ENCODE assay signal across 15 mouse cellular contexts in the genomic region with DNA sequence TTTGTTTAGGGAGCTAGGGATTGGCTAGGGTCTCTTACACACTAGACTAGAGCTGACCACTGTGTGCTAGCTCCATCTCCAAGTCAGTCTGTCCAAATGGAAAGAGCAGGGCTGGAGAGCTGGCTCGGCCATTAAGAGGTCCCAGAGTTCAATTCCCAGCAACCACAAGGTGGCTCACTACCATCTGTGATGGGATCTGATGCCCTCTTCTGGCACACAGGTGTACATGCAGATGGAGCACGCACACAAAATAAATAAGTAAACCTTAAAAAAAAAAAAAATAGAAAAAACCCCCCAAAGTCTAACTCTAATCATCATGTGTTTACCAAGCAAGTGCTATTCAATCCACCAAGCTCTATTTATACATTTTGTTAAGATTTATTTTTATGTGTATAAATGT. TPM values are rescaled to one million over a fixed set of nuclear protein-coding genes. Genes with fewer than 3 reads are reported as not detected.
DNase-seq lines count a peak whose midpoint lies in the region; ATAC-seq and TF ChIP-seq lines count a peak whose summit lies in the region.
"Had no signal": no experiment of that assay in that cellular context is flagged by ENCODE, and none has a peak within 500 bp of the region (broad histone marks: within the 10 kb centered on the region; RNA-seq: fewer than 3 reads in every experiment).

No protein-coding gene starts in this region.

- H3K36me3 ChIP-seq in forebrain, postnatal 0 days (ENCODE audit: insufficient read depth), result peaks cover 5% of the 10 kb centered on the region; the same call in 1 of the 2 replicates
- peaks cover 13% of the 10 kb centered on the region; the same call in 1 of the 2 replicates for H3K36me3 ChIP-seq in forebrain, embryonic 13.5 days (ENCODE audit: poor library complexity, severe bottlenecking)
- peaks cover 10% of the 10 kb centered on the region; the same call in 1 of the 2 replicates for H3K36me3 ChIP-seq in ES-E14 (ENCODE audit: control insufficient read depth, insufficient read depth, low read length, poor library complexity, severe bottlenecking)
- H3K36me3 ChIP-seq in liver, embryonic 16.5 days (ENCODE audit: control insufficient read depth, insufficient read depth), result no peaks in the 10 kb centered on the region
- peaks cover 7% of the 10 kb centered on the region for H3K36me3 ChIP-seq in hindbrain, embryonic 16.5 days (ENCODE audit: control insufficient read depth, insufficient read depth, low read length)

- peak; percentile 33; the same call in 1 of the 2 replicates for TF ChIP-seq CTCF in forebrain, postnatal 0 days (IDR thresholded peaks at IDR 0.05; ENCODE audit: low read depth)
- 0 out of 2 replicates have a peak, but pooled peaks have one; percentile 13 for TF ChIP-seq CTCF in lung, adult 2 months (IDR thresholded peaks at IDR 0.05; ENCODE audit: insufficient read depth, low read length)

- in situ Hi-C loops in ES-E14 (cut with MboI; ENCODE audit: low sequenced_read_pairs in 2 of 2, unreplicated experiment in 2 of 2), result no loop called here

- H3K4me1 ChIP-seq in forebrain, postnatal 0 days (ENCODE audit: insufficient read depth), result no peaks in the 10 kb centered on the region
- no peaks in the 10 kb centered on the region for H3K4me1 ChIP-seq in forebrain, embryonic 13.5 days
- no peaks in the 10 kb centered on the region for H3K4me1 ChIP-seq in lung, adult 2 months (ENCODE audit: control insufficient read depth, insufficient read depth, low read length)
- H3K4me1 ChIP-seq in ES-E14 (ENCODE audit: control insufficient read depth in 2 of 2, insufficient read depth in 2 of 2, low read length in 2 of 2, poor library complexity in 1 of 2), result peaks cover 3 to 7% of the 10 kb centered on the region in 2 experiments
- peaks cover 4% of the 10 kb centered on the region for H3K4me1 ChIP-seq in liver, embryonic 16.5 days (ENCODE audit: control insufficient read depth, low read depth, low read length)
- no peaks in the 10 kb centered on the region for H3K4me1 ChIP-seq in hindbrain, embryonic 16.5 days (ENCODE audit: control insufficient read depth, insufficient read depth, low read depth, low read length)
- H3K4me1 ChIP-seq: limb, embryonic 13.5 days had no signal

- 84% methylated on average over 2 of the region's 2 CpGs for WGBS in forebrain, postnatal 0 days
- 93% methylated on average over 2 of the region's 2 CpGs for WGBS in forebrain, embryonic 13.5 days
- WGBS in lung, adult 2 months, result 92% methylated on average over 2 of the region's 2 CpGs
- 68% methylated on average over 2 of the region's 2 CpGs for WGBS in liver, embryonic 16.5 days (ENCODE audit: insufficient replicate concordance)
- 92% methylated on average over 2 of the region's 2 CpGs for WGBS in hindbrain, embryonic 16.5 days

- no peaks in the 10 kb centered on the region for H3K27me3 ChIP-seq in forebrain, postnatal 0 days (ENCODE audit: insufficient read depth, low read length)
- no peaks in the 10 kb centered on the region for H3K27me3 ChIP-seq in forebrain, embryonic 13.5 days
- no peaks in the 10 kb centered on the region for H3K27me3 ChIP-seq in liver, embryonic 16.5 days (ENCODE audit: control insufficient read depth, insufficient read depth, low read depth, low read length)
- H3K27me3 ChIP-seq in hindbrain, embryonic 16.5 days (replicated peaks; ENCODE audit: control insufficient read depth, insufficient read depth, low read length), result no peaks in the 10 kb centered on the region
- H3K27me3 ChIP-seq: kidney, embryonic 15.5 days; limb, embryonic 13.5 days had no signal

- H3K9ac ChIP-seq in forebrain, postnatal 0 days, result no peak overlapping the region
- no peak overlapping the region for H3K9ac ChIP-seq in forebrain, embryonic 13.5 days
- no peak overlapping the region for H3K9ac ChIP-seq in ES-E14 (ENCODE audit: insufficient read depth, low read depth, low read length, poor library complexity, severe bottlenecking)
- no peak overlapping the region for H3K9ac ChIP-seq in liver, embryonic 16.5 days (ENCODE audit: low read depth, low read length)
- H3K9ac ChIP-seq in hindbrain, embryonic 16.5 days (ENCODE audit: low read depth, low read length), result no peak overlapping the region
- H3K9ac ChIP-seq: kidney, embryonic 15.5 days; limb, embryonic 13.5 days had no signal

- no peak for ATAC-seq in forebrain, postnatal 0 days
- no peak for ATAC-seq in forebrain, embryonic 13.5 days
- 0 out of 2 replicates have a peak, but pooled peaks have one; percentile 30 for ATAC-seq in liver, embryonic 16.5 days (ENCODE audit: low read depth)
- no peak for ATAC-seq in hindbrain, embryonic 16.5 days

- TF ChIP-seq POLR2A in lung, adult 2 months (IDR thresholded peaks at IDR 0.05; ENCODE audit: borderline replicate concordance, extremely low read depth, low read depth, low read length), result no peak

- no peak overlapping the region for H3K27ac ChIP-seq in forebrain, postnatal 0 days (ENCODE audit: low read depth, low read length)
- no peak overlapping the region for H3K27ac ChIP-seq in forebrain, embryonic 13.5 days
- H3K27ac ChIP-seq in ES-E14 (ENCODE audit: insufficient read depth, low read depth, low read length, poor library complexity, severe bottlenecking), result no peak overlapping the region
- no peak overlapping the region for H3K27ac ChIP-seq in liver, embryonic 16.5 days (ENCODE audit: low read length)
- no peak overlapping the region for H3K27ac ChIP-seq in hindbrain, embryonic 16.5 days (ENCODE audit: low read depth, low read length)
- H3K27ac ChIP-seq: kidney, embryonic 15.5 days; limb, embryonic 13.5 days had no signal

- DNase-seq in forebrain, postnatal 0 days, result no peak
- DNase-seq in lung, adult 2 months, result no peak
- DNase-seq in lung, adult 18-20 months, result no peak
- no peak for DNase-seq in ES-E14 (ENCODE audit: low read depth, low spot score)
- no peak for DNase-seq in B cell, adult 2 months
- DNase-seq: cerebellum, postnatal 14 days; heart, adult 18-20 months; layer of hippocampus, postnatal 36 days had no signal

- no peak overlapping the region for H3K4me3 ChIP-seq in forebrain, postnatal 0 days (ENCODE audit: low read depth, low read length)
- H3K4me3 ChIP-seq in forebrain, embryonic 13.5 days, result no peak overlapping the region
- H3K4me3 ChIP-seq in lung, adult 2 months (replicated peaks; ENCODE audit: extremely low read depth, low read depth, low read length), result no peak overlapping the region
- no peak overlapping the region for H3K4me3 ChIP-seq in ES-E14 (ENCODE audit: insufficient read depth in 1 of 2, low read depth in 1 of 2, low read length in 2 of 2, poor library complexity in 1 of 2, severe bottlenecking in 1 of 2)
- no peak overlapping the region for H3K4me3 ChIP-seq in liver, embryonic 16.5 days (ENCODE audit: low read depth, low read length)
- H3K4me3 ChIP-seq in hindbrain, embryonic 16.5 days (ENCODE audit: low read length), result no peak overlapping the region
- H3K4me3 ChIP-seq: kidney, embryonic 15.5 days; limb, embryonic 13.5 days had no signal

- H3K9me3 ChIP-seq in forebrain, postnatal 0 days (ENCODE audit: low read length), result no peaks in the 10 kb centered on the region
- no peaks in the 10 kb centered on the region for H3K9me3 ChIP-seq in forebrain, embryonic 13.5 days (replicated peaks)
- H3K9me3 ChIP-seq in ES-E14 (ENCODE audit: control insufficient read depth, insufficient read depth, low read depth, low read length), result no peaks in the 10 kb centered on the region
- no peaks in the 10 kb centered on the region for H3K9me3 ChIP-seq in liver, embryonic 16.5 days (replicated peaks; ENCODE audit: control insufficient read depth, low read length)
- H3K9me3 ChIP-seq in hindbrain, embryonic 16.5 days (ENCODE audit: control insufficient read depth, low read length), result no peaks in the 10 kb centered on the region
- H3K9me3 ChIP-seq: kidney, embryonic 15.5 days had no signal

- no peak overlapping the region for H3K4me2 ChIP-seq in forebrain, postnatal 0 days (ENCODE audit: low read depth)
- no peak overlapping the region for H3K4me2 ChIP-seq in forebrain, embryonic 13.5 days
- no peak overlapping the region for H3K4me2 ChIP-seq in liver, embryonic 16.5 days (ENCODE audit: low read depth, low read length)
- H3K4me2 ChIP-seq in hindbrain, embryonic 16.5 days (ENCODE audit: low read length), result no peak overlapping the region
- H3K4me2 ChIP-seq: kidney, embryonic 15.5 days; limb, embryonic 13.5 days had no signal

RNA-seq across cellular contexts. Expression of gene Chst5, which starts 9.4 kb away (rescaled TPM):
- total RNA-seq in forebrain, postnatal 0 days (2014; rRNA removed), result 1.5 and 3.7 TPM in 2 replicates
- 1.8 and 2.6 TPM in 2 replicates for polyA plus RNA-seq in forebrain, postnatal 0 days (2015; fragmentation: Nextera tagmentation; extraction: Ambion mirVana)
- polyA plus RNA-seq in forebrain, embryonic 13.5 days (2015; fragmentation: Nextera tagmentation; extraction: Ambion mirVana), result 2.0 TPM in 2 replicates
- polyA plus RNA-seq in lung, adult 2 months (2012; rRNA removed), result 7.1 and 7.6 TPM in 2 replicates
- total RNA-seq in ES-E14 (2012; rRNA removed), result 4.0 and 4.4 TPM in 2 replicates
- 0.04 TPM in 1 of 2 replicates, not detected in the other for polyA plus RNA-seq in liver, embryonic 16.5 days (2015; fragmentation: Nextera tagmentation; extraction: Ambion mirVana)
- 4.4 and 4.9 TPM in 2 replicates for polyA plus RNA-seq in hindbrain, embryonic 16.5 days (2015; fragmentation: Nextera tagmentation; extraction: Ambion mirVana)
- total RNA-seq: heart, adult 18-20 months; hematopoietic stem cell, adult 5-6 weeks; megakaryocyte progenitor cell, adult 5-6 weeks had no signal

RNA-seq across cellular contexts. Expression of gene Tmem231, which starts 14.0 kb away (rescaled TPM):
- 15.9 and 19.9 TPM in 2 replicates for total RNA-seq in forebrain, postnatal 0 days (2014; rRNA removed)
- 12.3 and 14.7 TPM in 2 replicates for polyA plus RNA-seq in forebrain, postnatal 0 days (2015; fragmentation: Nextera tagmentation; extraction: Ambion mirVana)
- 14.6 and 14.8 TPM in 2 replicates for polyA plus RNA-seq in forebrain, embryonic 13.5 days (2015; fragmentation: Nextera tagmentation; extraction: Ambion mirVana)
- polyA plus RNA-seq in lung, adult 2 months (2012; rRNA removed), result 8.0 and 8.2 TPM in 2 replicates
- total RNA-seq in ES-E14 (2012; rRNA removed), result 30.3 and 38.5 TPM in 2 replicates
- polyA plus RNA-seq in liver, embryonic 16.5 days (2015; fragmentation: Nextera tagmentation; extraction: Ambion mirVana), result 1.6 and 1.8 TPM in 2 replicates
- 19.5 and 21.3 TPM in 2 replicates for polyA plus RNA-seq in hindbrain, embryonic 16.5 days (2015; fragmentation: Nextera tagmentation; extraction: Ambion mirVana)

RNA-seq across cellular contexts. Expression of gene Gabarapl2, which starts 20.8 kb away (rescaled TPM):
- 155 and 165 TPM in 2 replicates for total RNA-seq in forebrain, postnatal 0 days (2014; rRNA removed)
- polyA plus RNA-seq in forebrain, postnatal 0 days (2015; fragmentation: Nextera tagmentation; extraction: Ambion mirVana), result 484 and 489 TPM in 2 replicates
- polyA plus RNA-seq in forebrain, embryonic 13.5 days (2015; fragmentation: Nextera tagmentation; extraction: Ambion mirVana), result 456 and 479 TPM in 2 replicates
- polyA plus RNA-seq in lung, adult 2 months (2012; rRNA removed), result 26.2 and 58.2 TPM in 2 replicates
- total RNA-seq in ES-E14 (2012; rRNA removed), result 112 and 255 TPM in 2 replicates
- polyA plus RNA-seq in liver, embryonic 16.5 days (2015; fragmentation: Nextera tagmentation; extraction: Ambion mirVana), result 195 and 201 TPM in 2 replicates
- polyA plus RNA-seq in hindbrain, embryonic 16.5 days (2015; fragmentation: Nextera tagmentation; extraction: Ambion mirVana), result 422 and 469 TPM in 2 replicates

RNA-seq across cellular contexts. Expression of gene Tmem170, which starts 43.1 kb away (rescaled TPM):
- 3.0 and 3.6 TPM in 2 replicates for total RNA-seq in forebrain, postnatal 0 days (2014; rRNA removed)
- 1.5 and 2.0 TPM in 2 replicates for polyA plus RNA-seq in forebrain, postnatal 0 days (2015; fragmentation: Nextera tagmentation; extraction: Ambion mirVana)
- 6.7 and 6.8 TPM in 2 replicates for polyA plus RNA-seq in forebrain, embryonic 13.5 days (2015; fragmentation: Nextera tagmentation; extraction: Ambion mirVana)
- 4.0 and 5.0 TPM in 2 replicates for polyA plus RNA-seq in lung, adult 2 months (2012; rRNA removed)
- total RNA-seq in ES-E14 (2012; rRNA removed), result 12.1 and 14.3 TPM in 2 replicates
- polyA plus RNA-seq in liver, embryonic 16.5 days (2015; fragmentation: Nextera tagmentation; extraction: Ambion mirVana), result 4.2 and 4.4 TPM in 2 replicates
- polyA plus RNA-seq in hindbrain, embryonic 16.5 days (2015; fragmentation: Nextera tagmentation; extraction: Ambion mirVana), result 3.6 and 4.2 TPM in 2 replicates
